Mouse (Mus musculus) forebrain, embryonic 13.5 days (tissue): ENCODE data around the gene Dhrs1. TPM values are rescaled to one million over a fixed set of nuclear protein-coding genes. Genes with fewer than 3 reads are reported as not detected.
"Not testable (repeated sequence)": the region's sequence is repeated elsewhere in the genome, so short reads cannot be mapped to it uniquely, and the experiment has no call there.

Source experiments
- ATAC-seq: fragments of 200-750 bp; cut with Nextera tagmentation; 2 replicates; pipeline ENCODE4 v1.8.0; 2017
- H3K27ac ChIP-seq: fragments of 300-500 bp; sonication (generic); 2 replicates; pipeline ENCODE4 v1.5.1; 2015; ENCODE audit warnings: inconsistent platforms, mild to moderate bottlenecking, moderate library complexity
- H3K27me3 ChIP-seq: fragments of 300-500 bp; sonication (generic); 2 replicates; pipeline ENCODE4 v1.6.1; 2015; ENCODE audit warnings: mild to moderate bottlenecking, inconsistent platforms
- H3K36me3 ChIP-seq: fragments of 300-500 bp; sonication (generic); 2 replicates; pipeline ENCODE4 v1.6.1; 2015; ENCODE audit warnings: mild to moderate bottlenecking, inconsistent platforms; ENCODE audit not compliant: poor library complexity, severe bottlenecking
- H3K4me1 ChIP-seq: fragments of 300-500 bp; sonication (generic); 2 replicates; pipeline ENCODE4 v1.6.1; 2015; ENCODE audit warnings: inconsistent platforms
- H3K4me2 ChIP-seq: fragments of 300-500 bp; sonication (generic); 2 replicates; pipeline ENCODE4 v1.6.1; 2015; ENCODE audit warnings: inconsistent platforms, mild to moderate bottlenecking, moderate library complexity
- H3K4me3 ChIP-seq: fragments of 300-500 bp; sonication (generic); 2 replicates; pipeline ENCODE4 v1.5.1; 2015; ENCODE audit warnings: mild to moderate bottlenecking, inconsistent platforms
- H3K9ac ChIP-seq: fragments of 300-500 bp; sonication (generic); 2 replicates; pipeline ENCODE4 v1.6.1; 2015; ENCODE audit warnings: mild to moderate bottlenecking, inconsistent platforms
- H3K9me3 ChIP-seq: fragments of 300-500 bp; sonication (generic); replicated peaks from 2 replicates; pipeline ENCODE4 v1.6.1; 2016; ENCODE audit warnings: inconsistent platforms
- WGBS: fragments of 180-500 bp; shearing (Covaris S2); methylation state at CpG from one replicate; pipeline ENCODE4 v1.1.7; 2015; 5-methylcytosine and 5-hydroxymethylcytosine counted together
- polyA plus RNA-seq: library from polyadenylated mRNA; unstranded; fragments of >200 nt; fragmentation: Nextera tagmentation; extraction: Ambion mirVana; gene quantifications from 2 replicates; pipeline ENCODE4 v1.2.1, GENCODE M21; 2015

Gene Dhrs1
- polyA plus RNA-seq, 1 experiment from 2014 or later = 78.8 TPM

DNA sequence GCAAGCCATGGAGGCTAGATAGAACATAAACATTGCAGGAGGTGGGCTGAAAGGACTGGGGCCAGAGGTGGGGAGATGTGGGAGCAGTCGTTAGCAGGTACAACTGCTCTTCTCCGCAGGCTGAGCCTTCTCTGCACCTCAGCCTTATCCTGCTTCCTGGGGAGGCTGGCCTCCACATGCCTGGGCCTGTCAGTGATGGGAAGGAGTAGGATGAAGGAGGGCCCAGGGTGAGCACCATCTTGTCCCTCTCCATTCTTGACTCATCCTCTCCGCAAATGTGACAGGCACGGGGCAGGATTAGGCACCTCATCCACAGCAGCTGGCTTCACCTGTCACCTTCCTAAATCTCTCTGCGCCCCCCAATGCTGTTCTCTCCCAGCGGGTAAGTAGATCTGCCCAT lies 15.7 kb upstream of the Dhrs1 start, which contains the start of gene Ltb4r2:
Gene Ltb4r2, plus strand, starts transcription at position 266 of the 400 bp plus-strand sequence.
- ATAC-seq = no peak
- no peaks in the 10 kb centered on the region for H3K9me3 ChIP-seq
- WGBS = 72% methylated on average over 6 of the region's 6 CpGs
- H3K36me3 ChIP-seq = peaks cover 8% of the 10 kb centered on the region
- peak within 1 kb of the TSS; percentile 77 for H3K9ac ChIP-seq
- H3K4me2 ChIP-seq = peak within 1 kb of the TSS; percentile 87
- peaks cover 55% of the 10 kb centered on the region for H3K27me3 ChIP-seq
- H3K27ac ChIP-seq = peak within 1 kb of the TSS; percentile 8; the same call in 1 of the 2 replicates
- peaks cover 9% of the 10 kb centered on the region for H3K4me1 ChIP-seq
- peak within 1 kb of the TSS; percentile 53 for H3K4me3 ChIP-seq

DNA sequence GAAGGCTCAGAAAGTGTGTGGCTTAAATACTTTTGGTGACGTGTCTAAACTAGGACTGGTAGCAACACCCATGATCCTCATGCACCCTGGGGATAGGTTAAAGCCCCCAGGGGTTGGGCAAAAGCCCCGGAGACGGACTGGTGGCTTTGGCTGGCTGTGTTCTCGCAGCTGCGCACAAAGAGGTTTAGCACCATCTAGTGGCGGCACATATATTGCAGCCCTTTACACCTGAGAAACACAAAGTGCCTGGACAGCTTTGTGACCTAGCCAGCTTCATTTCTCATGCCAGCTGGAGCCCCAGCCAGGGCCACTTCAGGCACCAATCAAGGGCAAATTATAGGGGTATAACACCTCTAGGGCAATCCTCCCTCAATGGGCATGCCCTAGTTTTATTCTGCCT lies 14.7 kb upstream of the Dhrs1 start:
- not testable (repeated sequence) for H3K9me3 ChIP-seq, ATAC-seq, H3K4me1 ChIP-seq, H3K27ac ChIP-seq, H3K9ac ChIP-seq, H3K4me3 ChIP-seq
- Histone ChIP-seq H3K27me3 (peaks cover 44% of the 10 kb centered on the region), H3K4me2 (peak overlapping the region; percentile 40), H3K36me3 (peaks cover 18% of the 10 kb centered on the region)
- 2% methylated on average over 6 of the region's 6 CpGs for WGBS

DNA sequence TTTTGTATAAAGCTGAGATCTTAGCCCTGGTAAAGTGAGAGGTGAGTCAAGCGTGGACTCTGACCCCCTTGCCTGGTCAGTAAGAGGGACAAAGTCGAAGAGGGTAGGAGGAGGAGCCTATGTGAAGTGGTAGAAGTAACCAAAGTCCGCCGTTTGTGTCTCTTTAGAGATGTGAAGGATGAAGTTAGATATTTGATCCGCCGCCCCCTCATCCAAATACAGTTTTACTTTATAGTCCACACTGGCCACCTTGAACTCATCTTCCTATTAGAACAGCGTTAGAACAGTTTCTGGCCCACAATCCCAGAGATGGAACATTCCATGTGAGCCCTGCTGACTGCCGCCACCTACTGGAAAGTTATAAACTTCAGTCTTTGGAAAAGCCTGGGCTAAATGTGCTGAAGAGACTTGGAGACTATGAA lies 12.9 kb upstream of the Dhrs1 start, which contains the start of gene Cideb:
Gene Cideb, minus strand, starts transcription at position 96 of the 422 bp plus-strand sequence.
- no peak; the same call in 1 of the 2 replicates for ATAC-seq
- H3K4me3 ChIP-seq = no peak within 1 kb of the TSS
- H3K27ac ChIP-seq = no peak within 1 kb of the TSS
- WGBS = 17% methylated on average over 8 of the region's 8 CpGs
- H3K4me2 ChIP-seq = no peak within 1 kb of the TSS
- no peak within 1 kb of the TSS for H3K9ac ChIP-seq
- H3K36me3 ChIP-seq = peaks cover 36% of the 10 kb centered on the region
- H3K27me3 ChIP-seq = peaks cover 28% of the 10 kb centered on the region
- no peaks in the 10 kb centered on the region for H3K9me3 ChIP-seq
- H3K4me1 ChIP-seq = peaks cover 9% of the 10 kb centered on the region

DNA sequence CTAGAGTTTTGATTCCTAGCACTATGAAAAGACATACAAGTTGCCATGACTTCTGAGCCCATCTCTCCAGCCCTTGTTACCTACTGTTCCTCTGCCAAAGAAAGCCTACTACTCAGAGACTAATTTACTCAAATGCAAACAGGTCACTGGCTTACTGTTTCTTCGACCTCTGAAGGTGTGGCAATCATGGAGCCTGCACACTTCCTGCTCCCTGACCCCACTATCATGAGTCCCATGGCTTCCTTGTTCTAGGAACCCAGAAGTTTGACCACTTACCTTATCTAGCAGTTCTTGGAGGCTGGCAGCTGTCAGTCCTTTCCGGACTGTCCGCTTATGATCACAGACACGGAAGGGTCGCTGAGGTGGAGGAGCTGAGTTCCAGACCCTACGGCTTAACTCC lies 12.1 kb upstream of the Dhrs1 start:
- peaks cover 9% of the 10 kb centered on the region for H3K4me1 ChIP-seq
- H3K36me3 ChIP-seq = peaks cover 44% of the 10 kb centered on the region
- no peak overlapping the region for H3K4me3 ChIP-seq
- no peaks in the 10 kb centered on the region for H3K9me3 ChIP-seq
- no peak overlapping the region for H3K27ac ChIP-seq
- peaks cover 20% of the 10 kb centered on the region for H3K27me3 ChIP-seq
- no peak overlapping the region for H3K9ac ChIP-seq
- 86% methylated on average over 6 of the region's 6 CpGs for WGBS
- ATAC-seq = no peak
- no peak overlapping the region for H3K4me2 ChIP-seq

DNA sequence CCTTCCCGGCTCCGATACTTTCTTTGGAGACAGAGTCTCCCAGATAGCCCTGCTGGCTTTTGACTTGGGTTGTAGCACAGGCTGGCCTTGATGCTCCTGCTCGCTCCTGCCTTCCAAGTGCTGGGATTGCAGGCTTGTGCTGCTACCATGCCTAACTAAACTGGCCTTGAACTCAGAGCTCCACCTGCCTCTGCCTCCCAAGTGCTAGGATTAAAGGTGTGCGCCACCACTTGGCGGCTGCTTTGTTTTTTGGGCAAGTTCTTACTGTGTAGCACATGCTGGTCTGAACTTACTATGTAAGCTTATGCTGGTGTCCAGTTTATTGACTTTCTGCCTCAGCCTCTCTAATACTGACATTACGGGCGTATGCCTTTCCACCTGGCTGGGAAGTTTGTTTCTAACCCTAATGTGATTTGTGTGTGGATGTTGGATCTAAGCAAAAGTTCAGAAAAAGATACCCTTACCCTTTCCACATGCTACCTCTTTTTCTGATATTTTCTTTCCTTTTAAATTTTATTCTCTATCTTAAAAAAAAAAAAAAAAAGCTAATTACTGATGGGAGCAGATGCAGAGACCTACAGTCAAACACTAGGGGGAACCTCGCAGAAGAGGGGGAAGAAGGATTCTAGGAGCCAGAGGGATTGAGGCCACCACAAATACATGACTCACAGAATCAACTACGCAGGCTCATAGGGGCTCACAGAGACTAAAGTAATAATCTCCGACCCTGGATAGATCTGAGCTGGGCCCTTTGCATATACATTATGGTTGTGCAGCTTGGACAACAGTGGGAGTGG lies 1.8 kb upstream of the Dhrs1 start:
- ATAC-seq = no peak
- peaks cover 31% of the 10 kb centered on the region for H3K36me3 ChIP-seq
- H3K9me3 ChIP-seq = no peaks in the 10 kb centered on the region
- no peak overlapping the region for H3K9ac ChIP-seq
- 89% methylated on average over 10 of the region's 10 CpGs for WGBS
- H3K4me2 ChIP-seq = peak overlapping the region; percentile 98
- peaks cover 38% of the 10 kb centered on the region for H3K4me1 ChIP-seq
- H3K27me3 ChIP-seq = no peaks in the 10 kb centered on the region
- H3K27ac ChIP-seq = no peak overlapping the region
- peak overlapping the region; percentile 83 for H3K4me3 ChIP-seq

DNA sequence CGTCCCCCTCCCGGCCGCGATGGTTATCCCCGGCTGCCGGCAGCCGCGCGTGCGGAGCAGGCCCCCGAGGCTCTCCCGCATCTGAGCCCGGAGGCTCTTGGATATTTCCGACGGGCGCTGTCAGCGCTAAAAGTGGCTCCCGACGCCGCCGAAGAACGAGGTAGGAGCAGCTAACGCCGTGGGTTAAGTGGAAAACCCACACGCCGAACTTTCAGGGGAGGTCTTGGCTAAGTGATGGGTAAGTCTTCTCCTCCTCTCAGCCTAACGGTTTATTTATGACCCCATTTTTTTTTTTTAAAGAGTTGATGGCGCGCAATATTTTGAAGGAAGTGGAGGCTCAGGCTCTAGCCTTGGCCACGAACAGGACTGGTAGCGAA lies 359 bp upstream of the Dhrs1 start:
- peak overlapping the region; percentile 87 for H3K9ac ChIP-seq
- peak overlapping the region; percentile 35; the same call in 1 of the 2 replicates for H3K27ac ChIP-seq
- peaks cover 27% of the 10 kb centered on the region for H3K36me3 ChIP-seq
- H3K27me3 ChIP-seq = no peaks in the 10 kb centered on the region
- no peaks in the 10 kb centered on the region for H3K9me3 ChIP-seq
- H3K4me2 ChIP-seq = peak overlapping the region; percentile 98
- H3K4me1 ChIP-seq = peaks cover 38% of the 10 kb centered on the region
- no peak; the same call in 1 of the 2 replicates for ATAC-seq
- H3K4me3 ChIP-seq = peak overlapping the region; percentile 83
- under 1% methylated on average over 31 of the region's 31 CpGs for WGBS

DNA sequence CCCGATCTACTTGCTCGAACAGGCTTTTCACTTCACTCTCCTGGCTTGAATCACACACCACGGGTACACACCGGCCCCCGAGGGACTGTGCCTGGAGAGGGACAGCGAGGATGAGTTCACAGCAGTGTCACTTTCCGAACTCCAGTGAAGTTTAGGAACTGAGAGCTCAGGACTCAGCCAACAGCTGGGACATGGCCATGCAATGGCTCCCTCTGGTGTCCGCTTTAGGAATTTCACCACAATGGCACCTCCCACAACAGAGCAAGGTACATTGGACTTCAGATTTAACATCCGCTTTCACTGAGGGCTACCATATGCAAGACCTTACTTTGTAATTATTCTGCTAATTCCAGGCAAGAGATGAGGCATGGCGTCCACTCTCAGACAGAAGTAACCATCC lies 1.8 kb downstream of the Dhrs1 start:
- Histone ChIP-seq H3K4me1 (peaks cover 38% of the 10 kb centered on the region), H3K4me3 (no peak overlapping the region)

DNA sequence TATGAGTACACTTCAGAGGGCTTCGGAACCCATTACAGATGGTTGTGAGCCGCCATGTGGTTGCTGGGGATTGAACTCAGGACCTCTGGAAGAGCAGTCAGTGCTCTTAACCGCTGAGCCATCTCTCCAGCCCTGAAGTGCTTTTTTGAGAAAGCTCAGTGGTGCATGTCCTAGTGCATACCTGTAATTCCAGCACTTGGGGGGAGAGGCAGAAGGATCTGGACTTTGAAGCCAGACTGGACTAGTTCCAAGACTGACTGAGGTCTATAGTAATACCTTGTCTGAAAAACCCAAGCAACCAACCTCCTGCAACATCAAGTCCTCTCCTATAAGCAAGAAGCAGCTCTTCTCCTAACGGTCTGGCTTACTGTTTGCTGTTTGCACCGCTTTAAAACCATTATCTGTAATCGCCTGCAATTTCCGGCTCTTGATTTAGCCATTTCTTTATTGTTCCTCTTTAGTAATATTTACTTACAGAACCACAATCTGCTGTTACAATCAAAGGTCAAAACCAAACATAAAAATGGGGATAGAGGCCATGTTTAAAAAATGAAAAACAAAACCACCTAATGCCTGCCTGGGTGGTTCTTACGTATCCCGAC lies 8.3 kb downstream of the Dhrs1 start:
- Histone ChIP-seq H3K9ac (no peak overlapping the region), H3K4me1 (no peaks in the 10 kb centered on the region), H3K4me2 (no peak overlapping the region), H3K9me3 (no peaks in the 10 kb centered on the region), H3K27ac (no peak overlapping the region), H3K27me3 (no peaks in the 10 kb centered on the region), H3K36me3 (peaks cover 35% of the 10 kb centered on the region), H3K4me3 (no peak overlapping the region)
- ATAC-seq = no peak
- 87% methylated on average over 9 of the region's 9 CpGs for WGBS

More for the DNA sequence above, 1.8 kb downstream of the Dhrs1 start:
- peak overlapping the region; percentile 25; the same call in 1 of the 2 replicates for H3K4me2 ChIP-seq
- H3K27ac ChIP-seq = no peak overlapping the region
- H3K27me3 ChIP-seq = no peaks in the 10 kb centered on the region
- WGBS = 24% methylated on average over 10 of the region's 10 CpGs
- H3K36me3 ChIP-seq = peaks cover 29% of the 10 kb centered on the region
- H3K9me3 ChIP-seq = no peaks in the 10 kb centered on the region
- 0 out of 2 replicates have a peak overlapping the region, but pooled peaks have one; percentile 26 for H3K9ac ChIP-seq
- peak; percentile 72; the same call in 1 of the 2 replicates for ATAC-seq

DNA sequence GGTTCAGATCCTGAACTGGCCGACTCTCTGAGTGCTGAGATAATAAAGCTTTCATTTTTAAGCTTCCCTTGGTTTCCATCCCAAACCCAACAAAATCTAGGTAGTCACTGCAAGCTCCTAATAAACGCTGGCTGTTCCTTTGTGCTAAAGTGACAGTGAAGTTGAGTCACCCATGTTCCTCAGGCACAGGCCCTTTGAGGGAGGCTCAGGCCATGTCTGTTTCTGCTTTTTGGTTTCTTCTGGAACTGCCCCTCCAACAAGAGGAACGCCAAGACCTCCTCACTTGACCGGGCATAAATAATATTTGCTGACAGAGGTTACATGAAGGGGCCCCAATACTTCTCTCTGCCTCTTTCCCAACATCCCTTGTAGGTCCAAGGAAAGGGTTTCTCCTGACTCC lies 9.7 kb downstream of the Dhrs1 start:
- 85% methylated on average over 4 of the region's 4 CpGs for WGBS
- Histone ChIP-seq H3K27me3 (no peaks in the 10 kb centered on the region), H3K4me2 (no peak overlapping the region), H3K36me3 (peaks cover 24% of the 10 kb centered on the region), H3K9ac (no peak overlapping the region), H3K4me3 (no peak overlapping the region), H3K27ac (no peak overlapping the region), H3K4me1 (no peaks in the 10 kb centered on the region), H3K9me3 (no peaks in the 10 kb centered on the region)
- ATAC-seq = no peak

DNA sequence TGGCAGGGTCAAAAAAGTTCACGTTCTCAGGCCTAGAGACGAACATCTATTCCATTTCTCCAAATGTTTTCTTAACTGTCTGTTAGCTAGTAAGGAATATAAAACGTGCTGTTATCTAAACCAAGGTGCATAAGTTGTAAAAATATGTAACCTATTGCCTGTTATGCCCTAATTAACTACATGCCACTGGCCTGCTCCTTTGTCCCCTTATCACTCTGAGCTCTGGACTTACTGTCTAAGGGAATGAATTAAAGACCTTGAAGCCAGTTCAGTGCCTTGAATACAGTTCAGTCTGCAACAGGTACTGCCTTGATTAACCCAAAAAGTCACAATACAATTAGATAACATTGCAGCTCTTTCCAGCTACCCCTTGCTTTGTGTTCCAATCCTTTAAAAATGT lies 10.2 kb downstream of the Dhrs1 start:
- no peak for ATAC-seq
- no peak overlapping the region for H3K4me3 ChIP-seq
- H3K9ac ChIP-seq = no peak overlapping the region
- 75% methylated on average over 3 of the region's 3 CpGs for WGBS
- H3K4me1 ChIP-seq = no peaks in the 10 kb centered on the region
- H3K27ac ChIP-seq = no peak overlapping the region
- H3K27me3 ChIP-seq = no peaks in the 10 kb centered on the region
- H3K4me2 ChIP-seq = no peak overlapping the region
- peaks cover 20% of the 10 kb centered on the region for H3K36me3 ChIP-seq
- no peaks in the 10 kb centered on the region for H3K9me3 ChIP-seq

DNA sequence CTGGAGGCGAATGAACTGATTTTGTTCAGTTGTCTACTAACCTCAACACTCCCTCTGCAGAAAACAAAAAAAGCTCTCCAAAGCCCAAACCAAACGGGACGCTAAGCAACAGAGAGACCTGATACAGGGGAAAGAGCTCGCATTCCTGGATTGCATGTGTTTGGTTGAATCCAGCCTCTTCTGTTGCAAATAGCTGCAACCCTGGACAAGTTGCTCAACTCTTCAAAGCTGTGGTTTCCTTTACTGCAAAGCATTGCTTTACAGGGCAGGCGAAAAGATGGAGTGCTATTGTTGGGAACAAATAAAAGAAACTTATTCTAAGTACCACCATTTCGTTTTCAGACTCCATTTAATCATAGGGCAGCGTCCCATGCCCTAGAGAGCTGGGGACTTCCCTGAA lies 10.6 kb downstream of the Dhrs1 start:
- no peak overlapping the region for H3K9ac ChIP-seq
- ATAC-seq = no peak
- no peak overlapping the region for H3K4me3 ChIP-seq
- no peaks in the 10 kb centered on the region for H3K27me3 ChIP-seq
- H3K4me2 ChIP-seq = no peak overlapping the region
- no peaks in the 10 kb centered on the region for H3K9me3 ChIP-seq
- WGBS = 68% methylated on average over 7 of the region's 7 CpGs
- no peak overlapping the region for H3K27ac ChIP-seq
- H3K4me1 ChIP-seq = no peaks in the 10 kb centered on the region
- peaks cover 16% of the 10 kb centered on the region for H3K36me3 ChIP-seq

DNA sequence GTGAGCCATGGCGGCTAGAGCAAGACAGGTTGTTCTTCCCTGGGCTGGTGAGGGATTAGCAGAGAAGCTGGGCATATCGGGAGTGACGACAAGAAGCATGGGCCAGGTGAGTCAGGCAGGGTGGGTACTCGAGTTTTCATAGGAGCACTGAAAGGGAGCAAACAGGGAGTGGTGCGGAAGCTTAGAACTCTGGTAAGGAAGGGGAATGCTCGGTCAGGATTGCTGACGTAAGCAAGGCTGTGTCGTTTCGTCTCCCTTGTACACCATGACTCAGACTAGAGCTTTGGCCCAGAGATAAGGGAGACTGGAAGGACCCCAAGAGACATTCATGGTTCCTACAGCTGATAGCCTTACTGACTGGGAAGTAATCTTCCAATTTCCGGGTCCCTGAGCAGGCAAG lies 11.6 kb downstream of the Dhrs1 start:
- H3K4me2 ChIP-seq = no peak overlapping the region
- ATAC-seq = no peak
- no peak overlapping the region for H3K4me3 ChIP-seq
- H3K9ac ChIP-seq = no peak overlapping the region
- WGBS = 80% methylated on average over 10 of the region's 10 CpGs
- H3K27me3 ChIP-seq = no peaks in the 10 kb centered on the region
- H3K4me1 ChIP-seq = no peaks in the 10 kb centered on the region
- H3K9me3 ChIP-seq = no peaks in the 10 kb centered on the region
- H3K27ac ChIP-seq = no peak overlapping the region
- H3K36me3 ChIP-seq = peaks cover 6% of the 10 kb centered on the region
